Mouse (Mus musculus) heart, embryonic 12.5 days (tissue): Measurements from ENCODE around the gene Camkmt. TPM values are rescaled to one million over a fixed set of nuclear protein-coding genes. Genes with fewer than 3 reads are reported as not detected.

Source experiments
- ATAC-seq: fragments of 200-750 bp; cut with Nextera tagmentation; 2 replicates; pipeline ENCODE4 v1.8.0; 2017; ENCODE audit warnings: moderate TSS enrichment, moderate library complexity; ENCODE audit not compliant: insufficient number of reproducible peaks, low FRiP score
- H3K27ac ChIP-seq: fragments of 300-500 bp; sonication (generic); 2 replicates; pipeline ENCODE4 v1.5.1; 2016; ENCODE audit warnings: mild to moderate bottlenecking, moderate library complexity; ENCODE audit not compliant: poor library complexity, severe bottlenecking
- H3K27me3 ChIP-seq: fragments of 300-500 bp; sonication (generic); replicated peaks from 2 replicates; pipeline ENCODE4 v1.6.1; 2016; ENCODE audit warnings: mild to moderate bottlenecking, moderate library complexity
- H3K36me3 ChIP-seq: fragments of 300-500 bp; sonication (generic); 2 replicates; pipeline ENCODE4 v1.6.1; 2016; ENCODE audit warnings: mild to moderate bottlenecking, moderate library complexity
- H3K4me1 ChIP-seq: fragments of 300-500 bp; sonication (generic); replicated peaks from 2 replicates; pipeline ENCODE4 v1.6.1; 2016; ENCODE audit warnings: mild to moderate bottlenecking
- H3K4me2 ChIP-seq: fragments of 300-500 bp; sonication (generic); 2 replicates; pipeline ENCODE4 v1.6.1; 2016; ENCODE audit warnings: mild to moderate bottlenecking, moderate library complexity
- H3K4me3 ChIP-seq: fragments of 300-500 bp; sonication (generic); 2 replicates; pipeline ENCODE4 v1.5.1; 2016; ENCODE audit warnings: mild to moderate bottlenecking
- H3K9ac ChIP-seq: fragments of 300-500 bp; sonication (generic); 2 replicates; pipeline ENCODE4 v1.6.1; 2016; ENCODE audit warnings: mild to moderate bottlenecking, moderate library complexity
- H3K9me3 ChIP-seq: fragments of 300-500 bp; sonication (generic); replicated peaks from 2 replicates; pipeline ENCODE4 v1.6.1; 2016; ENCODE audit warnings: mild to moderate bottlenecking, moderate library complexity
- WGBS: fragments of 180-500 bp; shearing (Covaris S2); methylation state at CpG from one replicate; pipeline ENCODE4 v1.1.7; 2016; 5-methylcytosine and 5-hydroxymethylcytosine counted together
- polyA plus RNA-seq: library from polyadenylated mRNA; unstranded; fragments of >200 nt; fragmentation: Nextera tagmentation; extraction: Ambion mirVana; gene quantifications from 2 replicates; pipeline ENCODE4 v1.2.1, GENCODE M21; 2016

Gene Camkmt
- polyA plus RNA-seq, 1 experiment from 2014 or later, result 6.6 TPM

GRCm38 (mm10) chr17:85168761-85169160 lies 78.4 kb downstream of the Camkmt start:
- H3K4me3 ChIP-seq, result no peak overlapping the region
- H3K4me2 ChIP-seq, result no peak overlapping the region
- no peak overlapping the region for H3K27ac ChIP-seq
- H3K27me3 ChIP-seq, result no peaks in the 10 kb centered on the region
- WGBS, result 86% methylated on average over 2 of the region's 2 CpGs
- H3K36me3 ChIP-seq, result no peaks in the 10 kb centered on the region
- no peaks in the 10 kb centered on the region for H3K9me3 ChIP-seq
- H3K9ac ChIP-seq, result no peak overlapping the region
- peaks cover 3% of the 10 kb centered on the region; the same call in 1 of the 2 replicates for H3K4me1 ChIP-seq
- no peak for ATAC-seq

DNA sequence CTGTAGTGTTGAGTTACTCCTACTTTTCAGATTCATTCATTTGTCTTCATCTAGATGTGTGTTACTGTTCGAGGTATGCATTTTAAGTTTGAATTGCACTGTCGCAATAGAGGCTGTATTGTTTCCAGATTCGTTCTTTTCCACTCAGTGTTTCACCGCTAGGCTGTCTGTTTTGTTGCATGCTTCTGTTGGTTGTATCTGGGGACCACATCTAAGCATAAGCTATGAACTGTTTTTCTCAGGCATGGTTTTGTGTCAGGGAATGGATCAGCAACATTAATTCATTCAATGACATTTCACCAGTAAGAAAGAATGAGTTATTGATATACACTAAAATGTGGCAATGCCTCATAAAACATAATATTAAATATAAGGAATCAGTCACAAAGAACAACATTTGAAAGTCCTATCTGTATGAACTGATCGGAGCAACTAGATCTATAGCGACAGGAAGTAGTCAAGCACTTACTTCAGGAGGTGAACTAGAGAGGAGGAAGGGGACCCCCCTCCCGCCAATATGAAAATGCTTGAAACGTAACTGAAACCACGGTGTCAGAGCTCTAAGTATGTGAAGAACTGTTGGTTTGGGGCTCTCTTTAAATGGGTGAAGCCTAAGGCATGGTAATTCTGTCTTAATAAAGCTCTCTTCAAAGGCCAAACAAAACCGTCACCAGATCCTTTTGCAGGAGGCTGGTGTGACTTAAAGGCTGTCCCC lies 80.3 kb downstream of the Camkmt start:
- Histone ChIP-seq H3K4me2 (no peak overlapping the region), H3K27me3 (no peaks in the 10 kb centered on the region), H3K36me3 (no peaks in the 10 kb centered on the region), H3K9ac (no peak overlapping the region), H3K4me3 (no peak overlapping the region), H3K27ac (no peak overlapping the region), H3K9me3 (no peaks in the 10 kb centered on the region), H3K4me1 (peaks cover 12% of the 10 kb centered on the region)
- 82% methylated on average over 10 of the region's 10 CpGs for WGBS
- ATAC-seq, result no peak

GRCm38 (mm10) chr17:85171951-85172350 lies 81.6 kb downstream of the Camkmt start:
- WGBS, result 22% methylated on average over 4 of the region's 4 CpGs

DNA sequence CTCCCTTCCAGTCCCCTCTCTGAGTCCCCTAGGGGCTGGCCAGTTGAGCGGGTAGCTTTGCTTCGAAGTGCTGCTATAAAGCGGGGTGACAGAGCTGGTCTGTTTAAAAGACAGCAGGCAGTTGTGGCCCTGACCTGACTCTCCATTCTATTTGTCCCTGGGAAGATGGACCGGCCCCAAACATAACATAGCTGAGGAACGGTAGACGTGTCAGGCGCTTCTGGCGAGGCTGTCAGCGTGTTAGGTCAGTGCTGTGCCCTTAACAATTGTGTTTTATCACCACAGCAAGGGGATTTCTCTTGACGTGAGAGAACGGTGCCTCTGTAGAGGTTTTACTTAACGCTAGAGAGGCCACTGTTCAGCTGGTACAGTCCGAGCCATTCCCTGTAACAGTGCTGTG lies 86.9 kb downstream of the Camkmt start:
- Histone ChIP-seq H3K9ac (no peak overlapping the region), H3K36me3 (no peaks in the 10 kb centered on the region), H3K9me3 (no peaks in the 10 kb centered on the region), H3K4me1 (peaks cover 36% of the 10 kb centered on the region), H3K27ac (0 out of 2 replicates have a peak overlapping the region, but pooled peaks have one; percentile 8), H3K27me3 (no peaks in the 10 kb centered on the region), H3K4me2 (peak overlapping the region; percentile 32), H3K4me3 (no peak overlapping the region)
- WGBS, result 23% methylated on average over 13 of the region's 13 CpGs
- peak; percentile 48; the same call in 1 of the 2 replicates for ATAC-seq

More at GRCm38 (mm10) chr17:85171951-85172350, 81.6 kb downstream of the Camkmt start:
- Histone ChIP-seq H3K27ac (no peak overlapping the region), H3K9me3 (no peaks in the 10 kb centered on the region), H3K4me1 (peaks cover 20% of the 10 kb centered on the region), H3K36me3 (no peaks in the 10 kb centered on the region), H3K4me3 (no peak overlapping the region), H3K4me2 (peak overlapping the region; percentile 23), H3K27me3 (no peaks in the 10 kb centered on the region), H3K9ac (no peak overlapping the region)
- ATAC-seq, result no peak

GRCm38 (mm10) chr17:85180471-85181060 lies 90.2 kb downstream of the Camkmt start:
- no peak overlapping the region for H3K9ac ChIP-seq
- 37% methylated on average over 14 of the region's 14 CpGs for WGBS
- no peaks in the 10 kb centered on the region for H3K27me3 ChIP-seq
- H3K36me3 ChIP-seq, result no peaks in the 10 kb centered on the region
- H3K4me1 ChIP-seq, result peaks cover 28% of the 10 kb centered on the region
- peak overlapping the region; percentile 58 for H3K4me2 ChIP-seq
- H3K9me3 ChIP-seq, result no peaks in the 10 kb centered on the region
- peak overlapping the region; percentile 22 for H3K4me3 ChIP-seq
- ATAC-seq, result no peak
- no peak overlapping the region for H3K27ac ChIP-seq

DNA sequence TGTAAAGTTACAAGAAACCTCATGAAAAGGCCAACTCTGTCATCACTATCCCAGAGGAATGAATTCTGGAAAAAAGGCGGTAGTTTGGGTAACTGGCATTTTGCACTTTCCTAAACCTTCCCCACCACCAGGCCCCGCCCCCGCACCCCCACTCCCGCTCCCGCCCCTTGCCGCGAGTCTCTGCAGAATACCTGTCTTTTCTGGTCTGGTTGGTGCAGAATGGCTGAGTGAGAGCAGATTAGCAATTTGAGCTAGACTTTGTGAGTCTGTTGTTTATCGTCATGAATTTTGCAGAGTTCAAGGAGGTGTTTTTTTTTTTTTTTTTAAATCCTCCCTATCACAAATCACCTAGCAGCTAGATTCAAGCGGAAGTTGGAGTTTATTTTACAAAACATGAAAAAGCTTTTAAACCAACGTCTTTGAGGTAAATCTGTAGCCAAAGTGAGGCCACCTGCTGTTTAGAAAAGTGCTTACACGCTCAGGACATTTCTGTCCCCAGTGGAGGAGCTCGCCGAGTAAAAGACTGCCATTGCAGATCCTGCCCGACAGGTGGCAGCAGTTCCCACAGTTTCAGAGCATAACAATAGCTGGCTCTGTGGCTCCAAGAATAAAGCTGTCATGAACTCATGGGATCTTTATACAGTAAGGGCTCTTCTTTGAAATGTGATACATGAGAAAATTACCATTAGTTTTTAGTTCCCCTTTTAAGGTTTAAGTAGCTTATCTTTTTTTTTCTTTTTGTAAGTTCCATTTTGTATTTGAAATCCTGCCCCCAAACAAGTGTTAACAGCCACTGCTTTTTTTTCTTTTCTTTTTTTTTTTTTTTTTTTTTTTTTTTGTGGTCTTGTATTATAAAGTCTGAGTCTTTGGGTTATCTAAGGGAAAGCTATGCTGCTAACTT lies 99.1 kb downstream of the Camkmt start:
- Histone ChIP-seq H3K9me3 (no peaks in the 10 kb centered on the region), H3K36me3 (no peaks in the 10 kb centered on the region), H3K4me3 (no peak overlapping the region), H3K27me3 (no peaks in the 10 kb centered on the region), H3K4me2 (peak overlapping the region; percentile 50; the same call in 1 of the 2 replicates), H3K9ac (no peak overlapping the region), H3K27ac (no peak overlapping the region), H3K4me1 (no peaks in the 10 kb centered on the region)
- 4% methylated on average over 14 of the region's 14 CpGs for WGBS
- peak; percentile 45; the same call in 1 of the 2 replicates for ATAC-seq

DNA sequence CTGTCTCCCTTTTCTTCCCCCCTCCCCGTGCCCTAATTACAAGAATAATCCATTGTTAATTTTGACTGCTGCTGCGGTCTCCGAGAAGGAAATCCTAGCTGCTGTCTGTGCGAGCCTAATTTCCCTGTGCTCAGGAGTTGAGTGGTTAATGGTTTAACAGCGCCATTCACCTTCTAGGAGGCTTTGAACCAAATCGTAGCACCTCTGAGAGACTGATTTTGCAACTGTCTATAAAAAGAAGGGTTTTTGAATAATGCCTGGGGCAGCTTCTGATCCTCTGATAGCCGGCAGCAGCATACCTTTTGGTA lies 99.7 kb downstream of the Camkmt start:
- Histone ChIP-seq H3K9me3 (no peaks in the 10 kb centered on the region), H3K4me3 (no peak overlapping the region), H3K4me1 (no peaks in the 10 kb centered on the region), H3K4me2 (no peak overlapping the region), H3K27ac (no peak overlapping the region), H3K27me3 (no peaks in the 10 kb centered on the region), H3K36me3 (no peaks in the 10 kb centered on the region), H3K9ac (no peak overlapping the region)
- 50% methylated on average over 7 of the region's 7 CpGs for WGBS
- ATAC-seq, result no peak

- ATAC-seq, result no peak
- WGBS, result 87% methylated on average over 11 of the region's 11 CpGs
Observed at GRCm38 (mm10) chr17:85193294-85193693, 102.9 kb downstream of the Camkmt start.

GRCm38 (mm10) chr17:85198781-85199180 lies 108.4 kb downstream of the Camkmt start:
- Histone ChIP-seq H3K9ac (no peak overlapping the region), H3K4me3 (no peak overlapping the region), H3K27me3 (no peaks in the 10 kb centered on the region), H3K36me3 (no peaks in the 10 kb centered on the region), H3K27ac (no peak overlapping the region), H3K4me2 (no peak overlapping the region), H3K4me1 (no peaks in the 10 kb centered on the region), H3K9me3 (no peaks in the 10 kb centered on the region; the same call in 1 of the 2 replicates)
- ATAC-seq, result no peak
- 89% methylated on average over 15 of the region's 15 CpGs for WGBS

More at GRCm38 (mm10) chr17:85193294-85193693, 102.9 kb downstream of the Camkmt start:
- Histone ChIP-seq H3K9me3 (no peaks in the 10 kb centered on the region; the same call in 1 of the 2 replicates), H3K4me1 (no peaks in the 10 kb centered on the region), H3K36me3 (no peaks in the 10 kb centered on the region), H3K27me3 (no peaks in the 10 kb centered on the region), H3K4me3 (no peak overlapping the region), H3K27ac (no peak overlapping the region), H3K9ac (no peak overlapping the region), H3K4me2 (no peak overlapping the region)

- no peak for ATAC-seq
- Histone ChIP-seq H3K27me3 (no peaks in the 10 kb centered on the region), H3K4me3 (no peak overlapping the region), H3K9me3 (no peaks in the 10 kb centered on the region; the same call in 1 of the 2 replicates), H3K27ac (no peak overlapping the region), H3K4me2 (no peak overlapping the region), H3K9ac (no peak overlapping the region), H3K4me1 (no peaks in the 10 kb centered on the region), H3K36me3 (no peaks in the 10 kb centered on the region)
- WGBS, result 90% methylated on average over 11 of the region's 11 CpGs
Observed at GRCm38 (mm10) chr17:85199321-85199720, 109.0 kb downstream of the Camkmt start.

DNA sequence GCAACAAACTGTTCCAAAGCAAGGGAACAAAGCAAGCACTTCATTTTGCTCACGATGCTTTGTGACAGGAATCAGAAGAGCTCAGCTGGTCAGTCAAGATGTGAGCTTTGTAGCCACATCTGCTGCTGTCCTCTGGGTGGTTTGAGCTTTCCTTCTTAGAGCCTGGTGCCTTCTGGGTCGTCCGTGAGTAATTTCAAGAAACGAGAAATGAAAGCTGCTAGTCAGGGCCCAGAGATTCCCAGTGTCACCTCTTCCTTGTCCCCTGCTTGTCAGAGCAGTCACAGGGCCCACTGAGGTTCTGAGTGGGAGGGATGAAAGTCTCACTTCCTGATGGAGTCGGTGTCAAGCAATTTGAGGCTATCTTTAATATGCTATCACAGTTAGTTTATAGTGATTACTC lies 127.7 kb downstream of the Camkmt start:
- no peak overlapping the region for H3K4me2 ChIP-seq
- no peaks in the 10 kb centered on the region for H3K4me1 ChIP-seq
- H3K9ac ChIP-seq, result no peak overlapping the region
- WGBS, result 58% methylated on average over 5 of the region's 5 CpGs
- no peaks in the 10 kb centered on the region for H3K36me3 ChIP-seq
- no peak overlapping the region for H3K27ac ChIP-seq
- H3K4me3 ChIP-seq, result no peak overlapping the region
- no peak for ATAC-seq
- H3K27me3 ChIP-seq, result no peaks in the 10 kb centered on the region
- 0 out of 2 replicates have a peak, but pooled peaks cover 7% of the 10 kb centered on the region for H3K9me3 ChIP-seq
